Mouse (Mus musculus) urinary bladder, postnatal 36 days (tissue): Measurements from ENCODE around the gene Ranbp1.
"Not testable (repeated sequence)": the region's sequence is repeated elsewhere in the genome, so short reads cannot be mapped to it uniquely, and the experiment has no call there.

Experiments
- DNase-seq, 2 experiments: peaks; one replicate each; pipeline ENCODE4 v3.0.0; 2022; ENCODE audit warnings: low spot score in 2 of 2, mixed read lengths in 1 of 2

The Ranbp1 gene

DNA sequence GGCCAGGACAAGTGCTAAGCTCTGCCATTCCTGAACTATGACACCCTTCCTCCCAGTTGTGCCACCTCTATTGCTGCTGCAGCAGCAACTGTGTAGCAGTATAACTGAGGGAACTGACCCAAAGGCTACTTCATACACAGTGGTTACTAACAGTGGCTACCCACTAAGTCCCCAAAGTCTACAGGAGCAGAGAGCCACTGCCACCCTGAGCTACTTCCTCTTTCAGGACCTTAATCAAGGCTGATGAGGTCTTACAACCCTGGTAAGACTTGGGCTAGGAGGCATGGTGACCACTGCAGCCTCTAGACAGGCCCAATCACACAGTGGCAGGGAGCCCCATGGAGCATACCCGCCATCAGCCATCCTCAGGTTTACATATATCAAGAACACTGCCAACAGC lies 46.5 kb downstream of the Ranbp1 start:
- no peak for DNase-seq

GRCm38 (mm10) chr16:18201620-18202019 lies 46.9 kb downstream of the Ranbp1 start:
- no peak for DNase-seq

- no peak for DNase-seq
Measured at GRCm38 (mm10) chr16:18200062-18200461, 48.5 kb downstream of the Ranbp1 start.

DNA sequence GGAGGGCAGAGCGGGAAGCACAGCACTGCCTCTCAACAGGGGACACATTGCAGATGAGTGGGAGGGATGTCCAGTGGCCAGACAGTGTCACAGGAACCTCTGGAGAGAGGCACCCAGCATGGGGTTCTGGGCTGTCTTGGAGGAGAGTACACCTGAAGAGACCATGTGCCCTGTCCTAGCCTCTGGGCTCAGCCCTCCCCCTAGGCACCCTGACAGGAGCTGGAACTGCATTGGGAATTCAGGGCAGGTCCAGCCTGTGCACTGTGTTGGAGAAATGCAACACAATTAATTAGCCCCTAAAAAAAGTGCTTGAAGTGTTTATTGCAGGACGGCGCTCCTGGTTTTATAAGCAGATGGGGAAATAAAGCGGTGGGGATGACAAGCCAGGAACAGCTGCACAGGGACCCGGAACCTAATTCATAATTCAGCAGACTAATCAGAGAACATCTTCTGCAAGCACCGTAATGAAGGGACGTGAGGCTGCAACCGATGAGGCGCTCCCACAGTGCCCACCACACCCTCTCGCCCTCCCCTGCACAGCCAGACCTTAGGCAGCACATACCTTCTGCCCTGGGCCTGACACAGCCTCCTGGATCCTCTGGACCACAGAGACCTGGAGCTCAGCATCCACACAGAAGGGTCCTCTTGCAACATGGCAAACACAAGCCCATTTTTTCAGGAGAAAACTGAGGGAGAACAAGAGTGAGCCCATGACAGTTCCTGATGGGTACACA lies 50.0 kb downstream of the Ranbp1 start:
- DNase-seq, result no peak

DNA sequence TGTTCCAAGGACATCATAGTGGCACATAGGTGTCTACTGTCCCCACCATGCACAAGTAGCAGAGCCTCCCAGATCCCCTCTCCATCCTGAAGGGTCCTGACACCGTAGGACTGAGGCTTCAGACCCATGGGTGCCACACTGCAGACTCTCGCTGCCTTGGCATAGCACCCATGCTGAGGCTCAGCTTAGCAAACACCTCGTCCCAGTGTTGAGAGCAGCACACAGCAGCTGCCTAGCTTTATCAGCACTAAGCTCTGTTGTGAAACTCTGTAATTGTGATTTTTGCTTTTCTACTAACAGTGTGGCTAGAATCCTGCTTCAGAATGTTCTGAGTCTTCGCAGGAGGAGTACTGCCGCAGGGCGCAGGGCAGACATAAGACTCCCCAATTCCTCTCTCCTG lies 50.7 kb downstream of the Ranbp1 start:
- no peak for DNase-seq

DNA sequence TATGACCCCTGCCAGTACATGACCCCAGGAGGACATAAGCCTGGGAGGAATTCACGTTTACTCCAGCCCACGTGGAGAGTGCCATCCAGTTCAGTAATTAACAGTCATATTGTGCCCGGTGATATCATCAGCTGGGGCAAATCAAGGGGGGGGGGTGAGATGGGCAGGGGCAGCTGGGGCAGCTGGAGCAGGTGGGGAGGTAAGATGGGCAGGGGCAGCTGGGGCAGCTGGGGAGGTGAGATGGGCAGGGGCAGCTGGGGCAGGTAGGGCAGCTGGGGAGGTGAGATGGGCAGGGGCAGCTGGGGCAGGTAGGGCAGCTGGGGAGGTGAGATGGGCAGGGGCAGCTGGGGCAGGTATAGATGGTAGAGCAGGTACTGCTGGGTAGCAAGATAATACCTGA lies 53.0 kb downstream of the Ranbp1 start:
- DNase-seq, result not testable (repeated sequence)

GRCm38 (mm10) chr16:18195068-18195467 lies 53.5 kb downstream of the Ranbp1 start:
- peak; percentile 21 to 43 for DNase-seq

DNA sequence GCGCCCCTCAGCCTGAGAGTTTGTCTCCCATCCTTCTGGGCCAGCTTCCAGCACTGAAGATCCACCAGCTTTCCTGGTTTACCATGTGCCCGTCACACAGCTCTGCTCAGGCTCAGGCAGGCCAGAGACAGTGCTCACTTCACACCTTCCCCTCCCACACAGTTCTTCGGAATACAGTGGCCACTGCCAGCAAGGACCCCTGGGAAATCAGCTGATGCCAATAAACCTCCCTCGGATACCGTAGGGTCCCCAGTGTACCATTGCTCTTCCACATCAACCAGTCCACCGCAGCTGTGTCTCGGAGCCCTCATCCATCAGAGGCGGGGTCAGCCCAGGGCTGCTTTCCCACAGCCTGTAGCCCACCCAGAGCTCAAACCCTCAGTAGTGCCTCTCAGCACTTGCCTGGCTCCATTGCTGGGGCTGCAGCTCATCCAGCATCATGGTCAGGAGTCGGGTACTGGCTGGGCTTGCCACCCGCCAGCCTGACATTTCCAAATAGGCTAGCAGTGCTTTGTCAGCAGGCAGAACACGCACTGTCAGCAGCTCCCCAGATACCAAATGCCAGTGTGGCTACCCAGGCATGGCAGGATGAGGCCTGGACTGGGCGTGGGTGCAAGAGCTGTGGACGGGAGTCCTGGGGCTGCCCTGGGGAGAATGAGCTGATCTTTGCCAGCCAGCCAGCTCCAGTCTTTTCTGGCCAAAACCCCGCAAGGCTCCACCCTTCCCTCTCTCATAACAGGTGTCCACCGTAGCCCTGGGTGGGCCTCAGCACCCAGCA lies 54.1 kb downstream of the Ranbp1 start:
- no peak for DNase-seq

DNA sequence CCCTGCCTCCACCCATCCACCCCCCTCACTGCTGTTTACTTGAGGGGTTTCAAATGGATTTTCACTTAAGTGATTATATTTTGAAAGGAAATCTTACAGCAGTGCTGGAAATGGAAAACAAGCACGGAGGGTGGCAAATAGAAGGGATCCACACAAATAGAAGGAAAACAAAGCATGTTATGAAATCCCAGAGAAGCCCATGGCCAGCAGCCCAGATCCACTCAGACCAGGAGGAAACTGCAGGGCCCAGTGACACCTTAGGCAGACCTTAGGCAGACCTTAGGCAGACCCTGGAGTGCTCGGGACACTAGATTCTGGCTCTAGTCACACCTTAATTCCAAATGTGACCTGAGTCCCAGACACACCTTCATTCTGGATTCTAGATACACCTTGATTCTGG lies 57.5 kb downstream of the Ranbp1 start:
- DNase-seq, result no peak
